ENCODE assay signal across 19 mouse cellular contexts in the genomic region with DNA sequence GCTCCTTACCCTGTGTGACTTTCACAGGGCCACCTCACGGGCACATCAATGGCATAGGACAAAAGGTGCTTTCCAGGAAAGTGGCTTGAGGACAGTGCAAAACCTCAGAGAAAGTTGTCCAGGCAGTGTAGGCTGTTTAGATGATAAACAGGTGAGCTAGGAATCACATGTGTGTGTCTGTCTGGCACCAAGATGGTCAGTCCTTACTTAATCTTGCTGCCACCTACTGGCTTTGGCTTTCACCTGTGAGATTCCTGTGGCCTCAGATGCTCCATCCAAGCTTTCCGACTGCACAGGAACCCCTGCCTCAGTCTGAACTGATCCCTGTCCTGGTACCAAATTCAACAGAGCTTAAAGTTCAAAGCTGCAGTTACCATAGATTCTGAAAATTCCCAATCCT. TPM values are rescaled to one million over a fixed set of nuclear protein-coding genes. Genes with fewer than 3 reads are reported as not detected.
DNase-seq lines count a peak whose midpoint lies in the region; ATAC-seq and TF ChIP-seq lines count a peak whose summit lies in the region.
"Had no signal": no experiment of that assay in that cellular context is flagged by ENCODE, and none has a peak within 500 bp of the region (broad histone marks: within the 10 kb centered on the region; RNA-seq: fewer than 3 reads in every experiment).

No protein-coding gene starts in this region.

- 0 out of 2 replicates have a peak, but pooled peaks have one; percentile 15 for TF ChIP-seq CTCF in hindbrain, postnatal 0 days (IDR thresholded peaks at IDR 0.05; ENCODE audit: low read depth)
- TF ChIP-seq CTCF in liver, embryonic 14.5 days (IDR thresholded peaks at IDR 0.05; ENCODE audit: low read depth) = peak; percentile 22; the same call in 1 of the 2 replicates

- H3K4me2 ChIP-seq in hindbrain, postnatal 0 days (ENCODE audit: low read depth, low read length) = no peak overlapping the region
- H3K4me2 ChIP-seq in hindbrain, embryonic 12.5 days (replicated peaks) = no peak overlapping the region
- H3K4me2 ChIP-seq in liver, embryonic 14.5 days (ENCODE audit: low read depth) = no peak overlapping the region
- H3K4me2 ChIP-seq: embryonic facial prominence, embryonic 12.5 days; forebrain, embryonic 12.5 days; hindbrain, embryonic 14.5 days; lung, embryonic 15.5 days; neural tube, embryonic 12.5 days had no signal

- no peak overlapping the region for H3K27ac ChIP-seq in hindbrain, postnatal 0 days
- no peak overlapping the region for H3K27ac ChIP-seq in hindbrain, embryonic 12.5 days
- H3K27ac ChIP-seq in liver, embryonic 14.5 days = no peak overlapping the region
- H3K27ac ChIP-seq: embryonic facial prominence, embryonic 12.5 days; forebrain, embryonic 12.5 days; hindbrain, embryonic 14.5 days; limb, embryonic 15.5 days; lung, embryonic 15.5 days; neural tube, embryonic 12.5 days had no signal

- TF ChIP-seq EP300 in liver, embryonic 14.5 days (IDR thresholded peaks at IDR 0.05; ENCODE audit: low read depth) = no peak

- no peaks in the 10 kb centered on the region for H3K4me1 ChIP-seq in hindbrain, postnatal 0 days (ENCODE audit: insufficient read depth, low read length)
- H3K4me1 ChIP-seq in hindbrain, embryonic 12.5 days = no peaks in the 10 kb centered on the region
- H3K4me1 ChIP-seq in liver, embryonic 14.5 days (replicated peaks; ENCODE audit: control insufficient read depth in 2 of 2, insufficient read depth in 2 of 2, low read length in 1 of 2) = peaks cover 0 to 5% of the 10 kb centered on the region in 2 experiments; a peak in 2 of 4 replicates
- H3K4me1 ChIP-seq: lung, embryonic 15.5 days; neural tube, embryonic 12.5 days had no signal

- no peaks in the 10 kb centered on the region for H3K9me3 ChIP-seq in hindbrain, postnatal 0 days (ENCODE audit: low read length)
- H3K9me3 ChIP-seq in hindbrain, embryonic 12.5 days (replicated peaks) = no peaks in the 10 kb centered on the region
- H3K9me3 ChIP-seq in liver, embryonic 14.5 days (ENCODE audit: control insufficient read depth, low read length) = no peaks in the 10 kb centered on the region
- H3K9me3 ChIP-seq: embryonic facial prominence, embryonic 12.5 days; forebrain, embryonic 12.5 days; limb, embryonic 15.5 days; lung, embryonic 15.5 days; neural tube, embryonic 12.5 days had no signal

- WGBS in hindbrain, postnatal 0 days = 55% methylated on average over 2 of the region's 2 CpGs
- 63% methylated on average over 2 of the region's 2 CpGs for WGBS in hindbrain, embryonic 12.5 days
- WGBS in liver, embryonic 14.5 days (ENCODE audit: insufficient replicate concordance) = 55% methylated on average over 2 of the region's 2 CpGs

- no peaks in the 10 kb centered on the region for H3K36me3 ChIP-seq in hindbrain, postnatal 0 days (ENCODE audit: insufficient read depth, low read length)
- no peaks in the 10 kb centered on the region for H3K36me3 ChIP-seq in hindbrain, embryonic 12.5 days
- no peaks in the 10 kb centered on the region for H3K36me3 ChIP-seq in liver, embryonic 14.5 days (replicated peaks; ENCODE audit: control insufficient read depth, insufficient read depth, low read depth)
- H3K36me3 ChIP-seq: embryonic facial prominence, embryonic 12.5 days; forebrain, embryonic 12.5 days; limb, embryonic 15.5 days; lung, embryonic 15.5 days; neural tube, embryonic 12.5 days had no signal

- no peaks in the 10 kb centered on the region for H3K27me3 ChIP-seq in hindbrain, postnatal 0 days (ENCODE audit: insufficient read depth, low read length)
- H3K27me3 ChIP-seq in hindbrain, embryonic 12.5 days = no peaks in the 10 kb centered on the region
- no peaks in the 10 kb centered on the region for H3K27me3 ChIP-seq in liver, embryonic 14.5 days (ENCODE audit: control insufficient read depth, insufficient read depth, low read length)
- H3K27me3 ChIP-seq: embryonic facial prominence, embryonic 12.5 days; forebrain, embryonic 12.5 days; limb, embryonic 15.5 days; lung, embryonic 15.5 days; neural tube, embryonic 12.5 days had no signal

- DNase-seq in hindbrain, postnatal 0 days (ENCODE audit: low spot score) = no peak
- no peak for DNase-seq in liver, embryonic 14.5 days (ENCODE audit: low read depth in 3 of 3, low spot score in 3 of 3)
- DNase-seq in liver = no peak
- DNase-seq in thymus, postnatal 25 days = peak; percentile 14
- no peak for DNase-seq in thymus, postnatal 4 days
- no peak for DNase-seq in T-cell, adult 2 months (ENCODE audit: low spot score)
- DNase-seq: cerebellum, adult 11-12 months; gastrocnemius, postnatal 36 days; heart, postnatal 36 days; left cerebral cortex, postnatal 4 days; lung, postnatal 4 days; right cerebral cortex, postnatal 25 days had no signal

- H3K9ac ChIP-seq in hindbrain, postnatal 0 days (replicated peaks; ENCODE audit: low read length) = no peak overlapping the region
- no peak overlapping the region for H3K9ac ChIP-seq in hindbrain, embryonic 12.5 days
- no peak overlapping the region for H3K9ac ChIP-seq in liver, embryonic 14.5 days (replicated peaks)
- H3K9ac ChIP-seq: embryonic facial prominence, embryonic 12.5 days; forebrain, embryonic 12.5 days; hindbrain, embryonic 14.5 days; limb, embryonic 15.5 days; lung, embryonic 15.5 days; neural tube, embryonic 12.5 days had no signal

- H3K4me3 ChIP-seq in hindbrain, postnatal 0 days (ENCODE audit: low read length) = no peak overlapping the region
- no peak overlapping the region for H3K4me3 ChIP-seq in hindbrain, embryonic 12.5 days
- no peak overlapping the region for H3K4me3 ChIP-seq in liver, embryonic 14.5 days (ENCODE audit: insufficient read depth in 1 of 2, low read depth in 2 of 2, low read length in 2 of 2)
- H3K4me3 ChIP-seq: embryonic facial prominence, embryonic 12.5 days; forebrain, embryonic 12.5 days; limb, embryonic 15.5 days; lung, embryonic 15.5 days; neural tube, embryonic 12.5 days had no signal

- ATAC-seq in hindbrain, postnatal 0 days = no peak
- no peak for ATAC-seq in hindbrain, embryonic 12.5 days (ENCODE audit: low FRiP score)
- no peak for ATAC-seq in liver, embryonic 14.5 days (ENCODE audit: insufficient read depth)

RNA-seq across cellular contexts. Expression of gene Hdc, which starts 20.7 kb away (rescaled TPM):
- total RNA-seq in hindbrain, postnatal 0 days (2014; rRNA removed) = 0.86 and 1.2 TPM in 2 replicates
- polyA plus RNA-seq in hindbrain, postnatal 0 days (2015; fragmentation: Nextera tagmentation; extraction: Ambion mirVana) = 2.3 TPM in 2 replicates
- polyA plus RNA-seq in hindbrain, embryonic 12.5 days (2016; fragmentation: Nextera tagmentation; extraction: Ambion mirVana) = 2.1 and 2.5 TPM in 2 replicates
- polyA plus RNA-seq in liver, embryonic 14.5 days (2012; rRNA removed) = 3.7 and 4.6 TPM in 2 replicates
- 6.5 and 7.8 TPM in 2 replicates for polyA plus RNA-seq in liver, embryonic 14.5 days (2014; fragmentation: Nextera tagmentation; extraction: Ambion mirVana)

RNA-seq across cellular contexts. Expression of gene Slc27a2, which starts 46.2 kb away (rescaled TPM):
- total RNA-seq in hindbrain, postnatal 0 days (2014; rRNA removed) = 6.4 and 9.8 TPM in 2 replicates
- 7.9 and 8.2 TPM in 2 replicates for polyA plus RNA-seq in hindbrain, postnatal 0 days (2015; fragmentation: Nextera tagmentation; extraction: Ambion mirVana)
- 2.2 and 3.6 TPM in 2 replicates for polyA plus RNA-seq in hindbrain, embryonic 12.5 days (2016; fragmentation: Nextera tagmentation; extraction: Ambion mirVana)
- 27.6 and 40.4 TPM in 2 replicates for polyA plus RNA-seq in liver, embryonic 14.5 days (2012; rRNA removed)
- polyA plus RNA-seq in liver, embryonic 14.5 days (2014; fragmentation: Nextera tagmentation; extraction: Ambion mirVana) = 65.5 and 73.5 TPM in 2 replicates
- total RNA-seq: gastrocnemius, postnatal 36 days had no signal
